Mouse (Mus musculus) gastrocnemius, adult 18-20 months (tissue): ENCODE measurements around the gene Slc25a28. TPM values are rescaled to one million over a fixed set of nuclear protein-coding genes. Genes with fewer than 3 reads are reported as not detected.

Experiments used
- DNase-seq: peaks from one replicate; pipeline ENCODE4 v3.0.0; 2021; ENCODE audit warnings: low spot score
- long read RNA-seq, 2 experiments: library from polyadenylated mRNA; stranded (forward); transcript quantifications; one replicate each; pipeline ENCODE4 v2.0.0; 2021
- total RNA-seq, 2 experiments: library from RNA; stranded (reverse); gene quantifications; 2 replicates each; pipeline ENCODE4 v1.2.3; 2021

Gene Slc25a28
- 10 to 100 TPM; 26.2 to 34.0 TPM for total RNA-seq
- long read RNA-seq, experiment 1, transcript Slc25a28-201 (4 exons, 1,535 nt) = major isoform, 29 of 36 reads
- long read RNA-seq, experiment 1, partial matches to known transcripts = 0 of 36 reads
- long read RNA-seq, experiment 1, other reads (novel, unspliced or antisense) = 7 of 36 reads
- long read RNA-seq, experiment 2, transcript Slc25a28-201 (4 exons, 1,535 nt) = major isoform, 33 of 37 reads
- long read RNA-seq, experiment 2, partial matches to known transcripts = 0 of 37 reads
- long read RNA-seq, experiment 2, other reads (novel, unspliced or antisense) = 4 of 37 reads

- DNase-seq = peak; percentile 100
Measured at GRCm38 (mm10) chr19:43674730-43675524, at the start of gene Slc25a28. Gene Slc25a28 (minus strand): TSS chr19:43674881.

- no peak for DNase-seq
Measured at GRCm38 (mm10) chr19:43724194-43724593, 49.5 kb upstream of the Slc25a28 start.

GRCm38 (mm10) chr19:43723501-43723900 is 48.8 kb upstream of the Slc25a28 start:
- no peak for DNase-seq

- DNase-seq = no peak
Measured at GRCm38 (mm10) chr19:43722891-43723290, 48.2 kb upstream of the Slc25a28 start.

GRCm38 (mm10) chr19:43720061-43720460 is 45.4 kb upstream of the Slc25a28 start:
- no peak for DNase-seq

GRCm38 (mm10) chr19:43711971-43712370 is 37.3 kb upstream of the Slc25a28 start:
- DNase-seq = no peak

GRCm38 (mm10) chr19:43711159-43711916 is 36.7 kb upstream of the Slc25a28 start:
- no peak for DNase-seq

- DNase-seq = no peak
Measured at GRCm38 (mm10) chr19:43709317-43709716, 34.6 kb upstream of the Slc25a28 start.

GRCm38 (mm10) chr19:43708206-43708605 is 33.5 kb upstream of the Slc25a28 start:
- no peak for DNase-seq

- no peak for DNase-seq
Measured at GRCm38 (mm10) chr19:43704787-43705497, 30.3 kb upstream of the Slc25a28 start.

GRCm38 (mm10) chr19:43704211-43704610 is 29.5 kb upstream of the Slc25a28 start:
- no peak for DNase-seq

- no peak for DNase-seq
Measured at GRCm38 (mm10) chr19:43699763-43700155, 25.1 kb upstream of the Slc25a28 start.

GRCm38 (mm10) chr19:43699021-43699762 is 24.5 kb upstream of the Slc25a28 start:
- DNase-seq = no peak

- no peak for DNase-seq
Measured at GRCm38 (mm10) chr19:43697666-43698370, 23.1 kb upstream of the Slc25a28 start.

GRCm38 (mm10) chr19:43695514-43695964 is 20.9 kb upstream of the Slc25a28 start:
- DNase-seq = no peak

- DNase-seq = no peak
Measured at GRCm38 (mm10) chr19:43692815-43693214, 18.1 kb upstream of the Slc25a28 start.

GRCm38 (mm10) chr19:43689419-43690246 is 15.0 kb upstream of the Slc25a28 start, which contains the start of gene Entpd7:
Gene Entpd7 (plus strand): TSS chr19:43689672.
- DNase-seq = peak; percentile 97

- no peak for DNase-seq
Measured at GRCm38 (mm10) chr19:43681541-43681940, 6.9 kb upstream of the Slc25a28 start.

GRCm38 (mm10) chr19:43679474-43679981 is 4.8 kb upstream of the Slc25a28 start:
- DNase-seq = no peak
